Mouse (Mus musculus): Measurements from ENCODE around the gene Faxc.

DNA sequence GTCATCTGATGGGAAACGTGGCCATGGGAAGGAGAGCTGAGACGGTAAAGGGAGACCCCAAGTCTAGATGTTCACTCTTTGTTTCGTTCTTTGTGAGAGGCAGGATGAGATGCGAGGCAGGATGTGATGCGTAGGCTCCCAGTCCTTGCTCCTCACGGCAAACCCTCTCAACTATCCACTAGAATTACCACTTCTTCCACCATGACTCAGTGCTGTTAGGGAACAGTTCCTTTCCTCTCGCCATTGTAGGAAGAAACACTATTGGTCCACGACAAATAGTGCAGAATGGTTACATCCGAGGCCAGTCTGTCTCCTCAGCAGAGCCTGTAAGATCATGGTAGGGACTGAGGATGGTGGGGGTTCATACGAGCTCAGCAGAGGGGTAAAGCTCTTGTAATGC is 56.3 kb downstream of the Faxc start:
- TF ChIP-seq CTCF (IDR thresholded peaks at IDR 0.05) (no peak), EP300 (IDR thresholded peaks at IDR 0.05) (no peak)

All from lung, postnatal 0 days (tissue).